Mouse (Mus musculus) kidney, adult 2 months (tissue): ENCODE data around the gene Rtn2.

ENCODE experiments used
- CTCF ChIP-seq: fragments of 200-500 bp; conservative IDR thresholded peaks from 2 replicates; pipeline ENCODE4 v1.5.1; 2011; ENCODE audit warnings: low read depth, mild to moderate bottlenecking, control low read depth, low read length, moderate library complexity, mixed read lengths; ENCODE audit not compliant: insufficient read depth, insufficient read length
- POLR2A ChIP-seq: fragments of 200-500 bp; IDR thresholded peaks from one replicate; pipeline ENCODE4 v1.6.1; 2011; ENCODE audit warnings: low read depth, low read length, control low read depth

DNA sequence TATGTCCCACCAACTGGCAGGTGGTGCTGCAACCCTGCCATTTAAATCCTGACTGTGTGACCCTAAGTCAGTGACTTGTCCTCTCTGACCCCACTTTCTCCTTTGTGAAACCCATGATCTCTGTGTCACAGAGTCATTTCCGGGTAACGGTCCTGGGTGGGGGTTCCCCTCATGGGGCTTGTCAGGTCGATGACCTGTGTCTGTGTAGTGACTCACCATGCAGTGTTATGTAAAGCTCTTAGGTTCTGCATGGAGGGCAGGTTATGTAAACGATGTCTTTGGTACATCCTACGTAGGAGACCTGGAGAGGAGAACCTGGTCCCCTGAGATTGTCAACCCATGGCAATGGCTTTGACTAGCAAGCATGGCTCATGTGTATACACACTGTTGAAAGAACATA, 39.0 kb downstream of the Rtn2 start:
- no peak for TF ChIP-seq CTCF
- no peak for TF ChIP-seq POLR2A
